Mouse (Mus musculus): ENCODE data around the gene Srcin1. TPM values are rescaled to one million over a fixed set of nuclear protein-coding genes. Genes with fewer than 3 reads are reported as not detected.

Srcin1 gene
- polyA plus RNA-seq, 1 experiment: not detected

- H3K4me3 ChIP-seq (replicated peaks): no peak overlapping the region
- no peak for TF ChIP-seq TAL1 (IDR thresholded peaks at IDR 0.05; ENCODE audit: low read length)
- TF ChIP-seq GATA1 (IDR thresholded peaks at IDR 0.05; ENCODE audit: low read length): no peak
- peaks cover 33% of the 10 kb centered on the region for H3K27me3 ChIP-seq (ENCODE audit: control insufficient read depth)
- H3K9me3 ChIP-seq (ENCODE audit: control insufficient read depth, low read length): no peaks in the 10 kb centered on the region
- H3K36me3 ChIP-seq (ENCODE audit: control insufficient read depth): no peaks in the 10 kb centered on the region
- no peaks in the 10 kb centered on the region for H3K4me1 ChIP-seq (ENCODE audit: control insufficient read depth)
Observed at GRCm38 (mm10) chr11:97523107-97523506, 52.9 kb downstream of the Srcin1 start.

GRCm38 (mm10) chr11:97521741-97522474 is 54.1 kb downstream of the Srcin1 start:
- peaks cover 31% of the 10 kb centered on the region for H3K27me3 ChIP-seq (ENCODE audit: control insufficient read depth)
- H3K9me3 ChIP-seq (ENCODE audit: control insufficient read depth, low read length): no peaks in the 10 kb centered on the region
- H3K4me3 ChIP-seq (replicated peaks): no peak overlapping the region
- no peaks in the 10 kb centered on the region for H3K36me3 ChIP-seq (ENCODE audit: control insufficient read depth)
- H3K4me1 ChIP-seq (ENCODE audit: control insufficient read depth): no peaks in the 10 kb centered on the region
- TF ChIP-seq GATA1 (IDR thresholded peaks at IDR 0.05; ENCODE audit: low read length): no peak
- TF ChIP-seq TAL1 (IDR thresholded peaks at IDR 0.05; ENCODE audit: low read length): no peak

- Histone ChIP-seq H3K36me3 (ENCODE audit: control insufficient read depth) (no peaks in the 10 kb centered on the region), H3K4me3 (replicated peaks) (no peak overlapping the region), H3K9me3 (ENCODE audit: control insufficient read depth, low read length) (no peaks in the 10 kb centered on the region), H3K27me3 (ENCODE audit: control insufficient read depth) (peaks cover 22% of the 10 kb centered on the region), H3K4me1 (ENCODE audit: control insufficient read depth) (no peaks in the 10 kb centered on the region)
- no peak for TF ChIP-seq GATA1 (IDR thresholded peaks at IDR 0.05; ENCODE audit: low read length)
- TF ChIP-seq TAL1 (IDR thresholded peaks at IDR 0.05; ENCODE audit: low read length): no peak
Observed at GRCm38 (mm10) chr11:97520541-97520940, 55.4 kb downstream of the Srcin1 start.

GRCm38 (mm10) chr11:97513066-97513465 is 62.9 kb downstream of the Srcin1 start:
- H3K4me1 ChIP-seq (ENCODE audit: control insufficient read depth): peaks cover 16% of the 10 kb centered on the region
- H3K27me3 ChIP-seq (ENCODE audit: control insufficient read depth): peaks cover 3% of the 10 kb centered on the region
- H3K9me3 ChIP-seq (ENCODE audit: control insufficient read depth, low read length): no peaks in the 10 kb centered on the region
- no peaks in the 10 kb centered on the region for H3K36me3 ChIP-seq (ENCODE audit: control insufficient read depth)
- TF ChIP-seq TAL1 (IDR thresholded peaks at IDR 0.05; ENCODE audit: low read length) (no peak), GATA1 (IDR thresholded peaks at IDR 0.05; ENCODE audit: low read length) (no peak)
- H3K4me3 ChIP-seq (replicated peaks): no peak overlapping the region

GRCm38 (mm10) chr11:97512511-97512910 is 63.5 kb downstream of the Srcin1 start:
- H3K9me3 ChIP-seq (ENCODE audit: control insufficient read depth, low read length): no peaks in the 10 kb centered on the region
- peak overlapping the region; percentile 49 for H3K4me3 ChIP-seq (replicated peaks)
- no peaks in the 10 kb centered on the region for H3K36me3 ChIP-seq (ENCODE audit: control insufficient read depth)
- H3K27me3 ChIP-seq (ENCODE audit: control insufficient read depth): peaks cover 3% of the 10 kb centered on the region
- H3K4me1 ChIP-seq (ENCODE audit: control insufficient read depth): peaks cover 16% of the 10 kb centered on the region
- no peak for TF ChIP-seq TAL1 (IDR thresholded peaks at IDR 0.05; ENCODE audit: low read length)
- no peak for TF ChIP-seq GATA1 (IDR thresholded peaks at IDR 0.05; ENCODE audit: low read length)

- H3K36me3 ChIP-seq (ENCODE audit: control insufficient read depth): no peaks in the 10 kb centered on the region
- TF ChIP-seq TAL1 (IDR thresholded peaks at IDR 0.05; ENCODE audit: low read length) (no peak), GATA1 (IDR thresholded peaks at IDR 0.05; ENCODE audit: low read length) (no peak)
- H3K9me3 ChIP-seq (ENCODE audit: control insufficient read depth, low read length): no peaks in the 10 kb centered on the region
- peaks cover 3% of the 10 kb centered on the region for H3K27me3 ChIP-seq (ENCODE audit: control insufficient read depth)
- H3K4me3 ChIP-seq (replicated peaks): peak overlapping the region; percentile 49
- peaks cover 16% of the 10 kb centered on the region for H3K4me1 ChIP-seq (ENCODE audit: control insufficient read depth)
Observed at GRCm38 (mm10) chr11:97511661-97512369, 64.2 kb downstream of the Srcin1 start.

- Histone ChIP-seq H3K27me3 (ENCODE audit: control insufficient read depth) (peaks cover 3% of the 10 kb centered on the region), H3K9me3 (ENCODE audit: control insufficient read depth, low read length) (no peaks in the 10 kb centered on the region), H3K4me1 (ENCODE audit: control insufficient read depth) (peaks cover 16% of the 10 kb centered on the region), H3K4me3 (replicated peaks) (peak overlapping the region; percentile 49), H3K36me3 (ENCODE audit: control insufficient read depth) (no peaks in the 10 kb centered on the region)
- no peak for TF ChIP-seq GATA1 (IDR thresholded peaks at IDR 0.05; ENCODE audit: low read length)
Observed at GRCm38 (mm10) chr11:97510966-97511660, 64.9 kb downstream of the Srcin1 start.

GRCm38 (mm10) chr11:97509715-97510485 is 66.1 kb downstream of the Srcin1 start:
- TF ChIP-seq GATA1 (IDR thresholded peaks at IDR 0.05; ENCODE audit: low read length): no peak
- TF ChIP-seq TAL1 (IDR thresholded peaks at IDR 0.05; ENCODE audit: low read length): no peak
- Histone ChIP-seq H3K4me1 (ENCODE audit: control insufficient read depth) (peaks cover 16% of the 10 kb centered on the region), H3K27me3 (ENCODE audit: control insufficient read depth) (peaks cover 3% of the 10 kb centered on the region), H3K9me3 (ENCODE audit: control insufficient read depth, low read length) (no peaks in the 10 kb centered on the region), H3K4me3 (replicated peaks) (no peak overlapping the region), H3K36me3 (ENCODE audit: control insufficient read depth) (no peaks in the 10 kb centered on the region)

Measured in erythroblast, embryonic 14.5 days (primary cell).